Mouse (Mus musculus) ES-E14 (cell line): ENCODE measurements around the gene Dcaf12. TPM values are rescaled to one million over a fixed set of nuclear protein-coding genes. Genes with fewer than 3 reads are reported as not detected.

Experiments
- DNase-seq: peaks from one replicate; pipeline ENCODE4 v3.0.0-alpha.2; 2013; ENCODE audit warnings: low read depth, low spot score
- H3K27ac ChIP-seq: 2 replicates; pipeline ENCODE4 v1.5.1; 2012; ENCODE audit warnings: low read depth, mild to moderate bottlenecking, low read length, moderate library complexity, mixed read lengths; ENCODE audit not compliant: poor library complexity, insufficient read depth, severe bottlenecking
- H3K36me3 ChIP-seq: 2 replicates; pipeline ENCODE4 v1.6.1; 2012; ENCODE audit warnings: mild to moderate bottlenecking, low read length, moderate library complexity, mixed read lengths; ENCODE audit not compliant: control insufficient read depth, poor library complexity, insufficient read depth, severe bottlenecking
- H3K4me1 ChIP-seq, 2 experiments: fragments of 150-350 bp in 1 of 2; sonication (generic) in 1 of 2; 2 replicates each; pipeline ENCODE4 v1.6.1; 2012; ENCODE audit warnings: low read length in 2 of 2, mild to moderate bottlenecking in 1 of 2, mixed read lengths in 1 of 2; ENCODE audit not compliant: control insufficient read depth in 2 of 2, insufficient read depth in 2 of 2, poor library complexity in 1 of 2
- H3K4me3 ChIP-seq, 2 experiments: fragments of 150-350 bp in 1 of 2; sonication (generic) in 1 of 2; 2 replicates each; pipeline ENCODE4 v1.5.1; 2012; ENCODE audit warnings: low read length in 2 of 2, low read depth in 1 of 2, mild to moderate bottlenecking in 1 of 2, mixed read lengths in 1 of 2; ENCODE audit not compliant: insufficient read depth in 1 of 2, poor library complexity in 1 of 2, severe bottlenecking in 1 of 2
- H3K9ac ChIP-seq: 2 replicates; pipeline ENCODE4 v1.6.1; 2012; ENCODE audit warnings: low read depth, mild to moderate bottlenecking, low read length, mixed read lengths; ENCODE audit not compliant: poor library complexity, insufficient read depth, severe bottlenecking
- H3K9me3 ChIP-seq: fragments of 150-350 bp; sonication (generic); 2 replicates; pipeline ENCODE4 v1.6.1; 2012; ENCODE audit warnings: low read depth, mild to moderate bottlenecking, low read length; ENCODE audit not compliant: control insufficient read depth, insufficient read depth
- CHD2 ChIP-seq: IDR thresholded peaks from 2 replicates; pipeline ENCODE4 v1.6.1; 2014; ENCODE audit warnings: mild to moderate bottlenecking, low read depth, low read length, inconsistent platforms
- HCFC1 ChIP-seq: IDR thresholded peaks from 2 replicates; pipeline ENCODE4 v1.6.1; 2012; ENCODE audit warnings: low read length, inconsistent platforms, borderline replicate concordance; ENCODE audit not compliant: insufficient read depth
- MAFK ChIP-seq: IDR thresholded peaks from 2 replicates; pipeline ENCODE4 v1.6.1; 2014; ENCODE audit warnings: mild to moderate bottlenecking, low read depth, low read length, inconsistent platforms; ENCODE audit not compliant: insufficient read depth
- ZC3H11A ChIP-seq: IDR thresholded peaks from 2 replicates; pipeline ENCODE4 v1.6.1; 2012; ENCODE audit warnings: low read depth, mild to moderate bottlenecking, inconsistent platforms, low read length, borderline replicate concordance
- ZNF384 ChIP-seq: IDR thresholded peaks from 2 replicates; pipeline ENCODE4 v1.6.1; 2012; ENCODE audit warnings: low read depth, low read length, inconsistent platforms
- in situ Hi-C, 2 experiments: fragments of 600-800 bp; cut with MboI; formaldehyde crosslinking; loops; one replicate each; pipeline ENCODE4 v1.15.1; 2025; ENCODE audit warnings: low sequenced_read_pairs in 2 of 2, inconsistent platforms in 1 of 2; ENCODE audit not compliant: unreplicated experiment in 2 of 2
- total RNA-seq: library from RNA; depleted of rRNA; stranded (reverse); fragments of 300-350 nt; gene quantifications from 2 replicates; pipeline ENCODE4 v1.2.3, GENCODE M21; 2012

Gene Dcaf12
- total RNA-seq, 1 experiment = 27.7 TPM

DNA sequence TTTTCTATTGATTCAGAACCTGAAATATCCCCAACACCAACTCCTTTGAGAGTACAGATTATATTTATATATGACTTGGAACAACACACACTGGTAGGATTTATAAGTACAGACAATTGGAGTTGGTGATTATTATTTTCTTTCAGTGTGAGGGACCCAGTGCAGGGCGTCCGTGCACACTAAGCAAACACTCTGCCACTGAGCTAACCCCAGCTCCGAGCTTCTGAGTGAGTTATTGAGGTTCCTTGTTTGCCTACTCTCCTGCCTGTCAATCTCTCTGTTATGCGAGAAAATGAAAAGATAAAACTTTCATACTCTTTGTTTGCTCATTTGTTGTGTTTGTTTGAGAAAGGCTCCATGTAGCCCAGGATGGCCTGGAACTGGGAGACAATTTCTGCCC lies 6.3 kb upstream of the Dcaf12 start:
- DNase-seq = no peak
- H3K27ac ChIP-seq = no peak overlapping the region
- H3K36me3 ChIP-seq = no peaks in the 10 kb centered on the region
- TF ChIP-seq CHD2 = no peak
- no peak for TF ChIP-seq ZC3H11A
- no peak for TF ChIP-seq MAFK
- no peak for TF ChIP-seq ZNF384
- TF ChIP-seq HCFC1 = no peak
- in situ Hi-C loops = no loop called here
- no peak overlapping the region for H3K4me3 ChIP-seq
- H3K4me1 ChIP-seq = peaks cover 0 to 3% of the 10 kb centered on the region in 2 experiments; a peak in 1 of 4 replicates
- H3K9me3 ChIP-seq = no peaks in the 10 kb centered on the region
- no peak overlapping the region for H3K9ac ChIP-seq

DNA sequence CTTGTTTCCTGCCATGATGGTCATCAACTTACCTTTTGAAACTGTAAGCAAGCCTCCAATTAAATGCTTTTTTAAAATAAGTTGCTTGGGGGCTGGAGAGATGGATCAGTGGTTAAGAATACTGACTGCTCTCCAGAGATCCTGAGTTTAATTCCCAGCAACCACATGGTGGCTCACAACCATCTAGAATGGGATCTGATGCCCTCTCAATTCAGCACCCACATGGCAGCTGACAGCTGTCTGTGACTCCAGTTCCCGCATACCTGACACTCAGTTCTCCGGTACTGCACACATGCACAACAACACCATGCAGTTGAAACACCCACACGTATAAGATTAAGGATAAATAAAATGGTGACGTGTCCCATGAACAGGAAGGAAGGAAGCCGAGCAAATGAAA lies 3.6 kb upstream of the Dcaf12 start:
- no peak for DNase-seq
- Histone ChIP-seq H3K4me1 (peaks cover 0 to 5% of the 10 kb centered on the region in 2 experiments; a peak in 1 of 4 replicates), H3K9ac (no peak overlapping the region), H3K9me3 (no peaks in the 10 kb centered on the region), H3K36me3 (no peaks in the 10 kb centered on the region), H3K4me3 (no peak overlapping the region), H3K27ac (no peak overlapping the region)
- TF ChIP-seq CHD2 = no peak
- TF ChIP-seq ZNF384 = no peak
- TF ChIP-seq MAFK = no peak
- no peak for TF ChIP-seq ZC3H11A
- TF ChIP-seq HCFC1 = no peak
- in situ Hi-C loops = no loop called here

DNA sequence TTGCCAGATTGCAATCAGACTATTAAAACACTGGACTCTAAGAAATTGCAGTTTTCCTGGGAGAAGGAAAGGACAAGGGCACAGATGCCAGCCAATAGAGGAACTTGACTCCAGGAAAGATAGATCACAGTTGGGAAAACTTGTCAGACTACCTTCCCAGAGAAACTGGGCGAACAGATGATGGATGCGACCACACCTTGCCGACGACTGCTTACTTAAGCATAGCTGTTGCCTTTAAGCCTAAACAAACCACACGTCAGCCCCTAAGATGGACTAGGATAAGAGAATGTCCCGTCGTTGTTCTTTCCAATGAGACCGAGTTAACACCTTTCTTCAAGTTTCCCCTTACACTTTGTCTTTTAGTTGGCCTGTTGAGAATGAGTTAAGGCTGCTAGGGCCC lies 484 bp upstream of the Dcaf12 start:
- Histone ChIP-seq H3K27ac (peak overlapping the region; percentile 3; the same call in 1 of the 2 replicates), H3K9me3 (no peaks in the 10 kb centered on the region), H3K9ac (peak overlapping the region; percentile 20), H3K4me3 (peak overlapping the region; percentile 51 to 93), H3K4me1 (peaks cover 0 to 6% of the 10 kb centered on the region in 2 experiments; a peak in 1 of 4 replicates), H3K36me3 (peaks cover 7% of the 10 kb centered on the region)
- no peak for DNase-seq
- in situ Hi-C loops = no loop called here
- TF ChIP-seq ZNF384 = no peak

DNA sequence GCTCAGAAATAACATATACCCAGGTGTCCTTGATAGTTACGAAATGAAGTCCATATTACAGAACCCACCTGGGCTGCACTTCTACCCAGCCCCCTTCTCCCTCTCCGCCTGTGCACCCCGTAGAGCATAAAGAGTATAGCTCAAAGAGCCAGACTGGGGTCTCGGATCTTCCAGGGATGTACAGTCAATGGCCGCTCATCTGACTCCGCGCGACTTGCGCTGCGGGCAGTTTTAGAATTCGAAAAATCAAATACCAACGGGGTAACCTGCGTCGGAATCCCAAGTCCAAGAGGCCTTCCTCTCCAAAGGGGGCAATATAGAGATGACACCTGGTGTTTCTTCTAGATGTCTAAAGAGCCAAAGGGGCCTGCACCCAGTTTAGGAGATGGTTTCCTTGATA lies 967 bp downstream of the Dcaf12 start:
- no peak for DNase-seq
- in situ Hi-C loops = no loop called here
- H3K4me3 ChIP-seq = peak overlapping the region; percentile 87 to 93
- no peak overlapping the region for H3K27ac ChIP-seq
- peaks cover 12% of the 10 kb centered on the region for H3K36me3 ChIP-seq
- peaks cover 0 to 4% of the 10 kb centered on the region in 2 experiments; a peak in 1 of 4 replicates for H3K4me1 ChIP-seq
- TF ChIP-seq HCFC1 (no peak), ZNF384 (no peak), ZC3H11A (no peak), MAFK (no peak), CHD2 (no peak)
- no peaks in the 10 kb centered on the region for H3K9me3 ChIP-seq
- H3K9ac ChIP-seq = peak overlapping the region; percentile 89
